Mouse (Mus musculus): Measurements from ENCODE around the gene Lrpprc. TPM values are rescaled to one million over a fixed set of nuclear protein-coding genes. Genes with fewer than 3 reads are reported as not detected.

Gene Lrpprc
- polyA plus RNA-seq, 1 experiment from 2014 or later, result 49.0 TPM

DNA sequence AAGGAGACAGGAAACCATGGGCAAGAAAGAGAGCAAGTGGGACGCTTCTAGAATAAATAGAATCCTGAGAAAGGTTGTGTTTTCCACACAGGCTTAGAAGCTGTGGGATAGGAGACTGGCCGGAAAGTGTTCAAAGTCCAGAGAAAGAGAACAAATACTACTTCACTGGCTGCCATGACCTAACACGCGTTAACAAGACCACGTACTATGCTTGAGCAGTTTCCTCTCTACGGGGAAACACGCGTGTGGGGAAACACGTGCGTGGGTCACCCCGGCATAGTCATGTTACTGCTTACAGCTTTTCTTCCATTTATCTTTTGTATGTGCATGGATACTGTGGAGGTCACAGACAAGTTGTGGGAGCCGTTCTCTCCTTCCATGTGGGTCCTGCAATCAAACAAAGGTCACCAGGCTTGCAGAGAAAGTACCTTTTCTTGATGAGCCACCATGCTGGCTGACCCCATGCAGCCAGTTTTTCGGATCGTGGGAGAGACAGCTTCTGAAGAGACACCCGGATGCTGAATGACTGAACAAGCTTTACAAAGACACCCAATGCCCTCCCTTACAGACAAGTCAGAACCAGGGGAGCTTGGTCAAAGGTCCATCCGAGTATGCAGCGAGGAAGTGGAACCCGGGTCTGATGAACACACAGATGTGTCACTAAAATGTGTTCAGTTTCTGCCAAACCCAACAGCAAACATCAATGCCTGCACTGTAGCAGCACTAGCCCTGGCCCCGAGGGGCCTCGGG lies 2.0 kb downstream of the Lrpprc start:
- Histone ChIP-seq H3K4me3 (no peak overlapping the region), H3K36me3 (replicated peaks) (no peaks in the 10 kb centered on the region), H3K4me2 (no peak overlapping the region), H3K9ac (no peak overlapping the region), H3K4me1 (peaks cover 25% of the 10 kb centered on the region), H3K9me3 (no peaks in the 10 kb centered on the region), H3K27ac (no peak overlapping the region), H3K27me3 (replicated peaks) (no peaks in the 10 kb centered on the region)
- WGBS, result 93% methylated on average over 20 of the region's 20 CpGs
- no peak for ATAC-seq (replicated peaks)

DNA sequence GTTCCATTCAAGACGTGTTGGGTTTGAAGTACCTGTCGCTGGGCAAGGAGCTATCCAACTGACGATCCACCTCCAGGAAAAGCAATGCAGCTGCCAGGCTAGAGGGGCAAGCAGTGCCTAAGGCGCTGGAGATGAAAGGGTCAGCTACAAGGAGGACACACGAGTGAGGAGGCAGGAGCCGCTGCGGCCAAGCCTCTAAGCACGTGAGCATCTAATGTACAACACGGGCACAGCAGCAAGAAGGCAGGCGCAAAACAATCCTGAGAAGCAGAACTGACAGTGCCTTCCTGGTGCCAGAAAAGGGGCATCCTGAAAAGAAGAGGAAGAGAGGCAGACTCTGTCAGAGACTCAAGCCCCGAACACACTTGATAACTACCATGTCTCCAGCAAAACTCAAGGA lies 3.1 kb downstream of the Lrpprc start:
- H3K9me3 ChIP-seq, result no peaks in the 10 kb centered on the region
- no peaks in the 10 kb centered on the region for H3K27me3 ChIP-seq (replicated peaks)
- WGBS, result 92% methylated on average over 11 of the region's 11 CpGs
- no peak for ATAC-seq (replicated peaks)
- H3K36me3 ChIP-seq (replicated peaks), result no peaks in the 10 kb centered on the region
- H3K4me3 ChIP-seq, result no peak overlapping the region
- H3K4me2 ChIP-seq, result no peak overlapping the region
- peaks cover 25% of the 10 kb centered on the region for H3K4me1 ChIP-seq
- H3K27ac ChIP-seq, result no peak overlapping the region
- no peak overlapping the region for H3K9ac ChIP-seq

DNA sequence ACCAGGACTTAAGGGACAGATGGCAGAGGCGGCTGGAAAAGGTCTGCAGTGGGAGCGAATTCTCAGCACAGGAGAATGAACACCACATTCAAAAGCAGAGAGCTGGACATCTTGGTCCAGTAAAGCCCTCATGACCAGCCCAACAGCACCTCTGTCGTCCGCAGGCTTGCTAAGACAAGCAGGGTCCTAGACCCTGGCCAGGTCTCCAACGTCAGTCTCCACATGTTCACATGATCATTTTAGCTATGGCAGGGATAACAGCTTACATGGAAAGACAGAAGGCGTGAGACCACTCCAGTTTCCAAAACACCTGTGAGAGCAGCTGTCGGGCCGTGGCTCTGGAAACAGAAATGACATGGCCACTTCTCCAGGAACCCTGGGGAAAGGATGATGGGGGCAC lies 3.7 kb downstream of the Lrpprc start:
- Histone ChIP-seq H3K4me2 (no peak overlapping the region), H3K4me3 (no peak overlapping the region), H3K27ac (no peak overlapping the region), H3K9me3 (no peaks in the 10 kb centered on the region), H3K4me1 (peaks cover 23% of the 10 kb centered on the region), H3K9ac (no peak overlapping the region), H3K36me3 (replicated peaks) (no peaks in the 10 kb centered on the region), H3K27me3 (replicated peaks) (no peaks in the 10 kb centered on the region)
- WGBS, result 93% methylated on average over 8 of the region's 8 CpGs
- ATAC-seq (replicated peaks), result no peak

DNA sequence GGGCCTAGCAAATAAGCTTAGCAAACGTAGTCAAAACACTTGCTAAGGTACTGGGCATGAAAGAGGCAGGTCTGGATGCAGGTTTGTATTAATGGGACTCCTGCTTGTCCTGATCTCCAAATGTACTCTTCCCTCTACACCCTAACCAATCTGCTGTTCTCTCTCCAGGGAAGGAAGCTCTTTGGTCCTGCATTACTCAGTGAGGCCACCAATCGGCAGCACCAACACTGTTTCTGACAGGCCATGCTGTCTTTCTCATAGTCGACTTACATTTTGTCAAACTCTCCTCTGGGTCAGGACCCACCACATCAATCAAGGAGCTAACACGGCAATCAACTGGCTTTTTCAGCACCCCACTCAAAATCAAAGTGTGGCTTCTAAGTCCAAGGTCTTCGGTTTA lies 5.4 kb downstream of the Lrpprc start:
- Histone ChIP-seq H3K36me3 (replicated peaks) (no peaks in the 10 kb centered on the region; the same call in 1 of the 2 replicates), H3K27ac (no peak overlapping the region), H3K4me3 (no peak overlapping the region), H3K27me3 (replicated peaks) (no peaks in the 10 kb centered on the region), H3K9ac (no peak overlapping the region), H3K9me3 (no peaks in the 10 kb centered on the region), H3K4me1 (peaks cover 15% of the 10 kb centered on the region), H3K4me2 (no peak overlapping the region)
- 88% methylated on average over 5 of the region's 5 CpGs for WGBS
- no peak for ATAC-seq (replicated peaks)

DNA sequence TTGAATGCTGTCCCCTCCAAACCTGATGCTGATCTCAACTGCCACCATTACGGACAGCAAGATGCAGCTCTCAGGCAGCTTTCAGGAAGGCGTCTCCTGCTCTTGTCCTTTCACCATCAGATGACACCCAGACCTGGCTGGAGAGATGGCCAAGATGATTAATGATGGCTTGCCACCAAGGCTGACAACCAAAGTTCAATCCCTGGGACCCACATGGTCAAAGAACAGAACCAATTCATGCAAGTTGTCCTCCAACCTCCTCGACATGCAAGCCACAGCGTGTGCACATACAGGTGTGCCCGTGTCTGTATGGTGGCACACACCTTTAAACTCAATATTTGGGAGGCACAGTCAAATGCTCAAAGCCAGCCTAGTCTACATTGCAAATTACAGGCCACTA lies 7.1 kb downstream of the Lrpprc start:
- no peak overlapping the region for H3K27ac ChIP-seq
- no peak for ATAC-seq (replicated peaks)
- 94% methylated on average over 5 of the region's 5 CpGs for WGBS
- H3K36me3 ChIP-seq (replicated peaks), result no peaks in the 10 kb centered on the region; the same call in 1 of the 2 replicates
- no peaks in the 10 kb centered on the region for H3K9me3 ChIP-seq
- no peak overlapping the region for H3K9ac ChIP-seq
- H3K4me3 ChIP-seq, result no peak overlapping the region
- no peak overlapping the region for H3K4me2 ChIP-seq
- H3K4me1 ChIP-seq, result peaks cover under 1% of the 10 kb centered on the region
- no peaks in the 10 kb centered on the region for H3K27me3 ChIP-seq (replicated peaks)

DNA sequence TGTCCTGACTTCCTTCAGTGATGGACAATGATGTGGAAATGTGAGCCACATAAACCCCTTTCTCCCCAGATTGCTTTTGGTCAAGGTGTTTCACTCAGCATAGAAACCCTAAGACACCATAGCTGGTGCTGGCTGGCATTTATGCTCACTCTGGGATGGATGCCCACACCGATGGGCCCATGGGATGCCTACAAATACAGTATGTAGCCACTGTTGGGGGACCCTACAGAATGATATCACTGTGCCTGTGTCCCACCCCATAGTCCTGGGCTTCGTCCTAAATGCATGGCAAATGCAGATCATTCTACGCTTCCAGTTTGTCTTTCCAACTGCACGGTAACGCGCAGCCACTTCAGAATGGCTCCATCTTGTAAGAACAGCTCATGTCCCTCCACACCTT lies 10.3 kb downstream of the Lrpprc start:
- no peak for ATAC-seq (replicated peaks)
- no peaks in the 10 kb centered on the region; the same call in 1 of the 2 replicates for H3K36me3 ChIP-seq (replicated peaks)
- no peak overlapping the region for H3K9ac ChIP-seq
- H3K4me1 ChIP-seq, result no peaks in the 10 kb centered on the region
- no peak overlapping the region for H3K4me3 ChIP-seq
- no peaks in the 10 kb centered on the region for H3K27me3 ChIP-seq (replicated peaks)
- no peak overlapping the region for H3K4me2 ChIP-seq
- 96% methylated on average over 6 of the region's 6 CpGs for WGBS
- no peaks in the 10 kb centered on the region for H3K9me3 ChIP-seq
- no peak overlapping the region for H3K27ac ChIP-seq

DNA sequence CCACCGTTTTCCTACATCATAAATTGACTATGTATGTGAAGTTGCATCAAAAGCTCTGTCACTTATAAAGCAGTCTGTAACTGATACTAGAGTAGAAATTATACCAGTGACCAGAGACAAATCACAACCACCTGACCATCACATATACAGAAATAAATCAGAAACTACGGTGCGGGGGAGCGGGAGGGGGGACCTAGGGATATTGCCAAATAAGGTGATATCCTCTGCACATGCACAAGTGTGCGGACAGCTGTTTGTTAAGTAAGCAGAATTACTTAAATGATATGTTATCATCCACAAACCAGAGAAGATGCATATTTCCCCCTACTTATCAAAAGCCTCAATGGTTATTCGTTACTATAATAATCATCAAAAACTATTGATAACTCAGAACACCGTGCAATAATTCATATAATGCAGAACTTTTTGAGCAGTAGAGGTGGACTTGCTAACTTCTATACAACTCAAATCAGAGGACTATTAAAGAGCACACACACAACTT lies 12.1 kb downstream of the Lrpprc start:
- WGBS, result 85% methylated on average over 7 of the region's 7 CpGs
- H3K4me1 ChIP-seq, result no peaks in the 10 kb centered on the region
- H3K27me3 ChIP-seq (replicated peaks), result no peaks in the 10 kb centered on the region
- no peak overlapping the region for H3K4me3 ChIP-seq
- no peak overlapping the region for H3K9ac ChIP-seq
- no peak for ATAC-seq (replicated peaks)
- no peaks in the 10 kb centered on the region for H3K9me3 ChIP-seq
- no peak overlapping the region for H3K27ac ChIP-seq
- no peak overlapping the region for H3K4me2 ChIP-seq
- no peaks in the 10 kb centered on the region; the same call in 1 of the 2 replicates for H3K36me3 ChIP-seq (replicated peaks)

DNA sequence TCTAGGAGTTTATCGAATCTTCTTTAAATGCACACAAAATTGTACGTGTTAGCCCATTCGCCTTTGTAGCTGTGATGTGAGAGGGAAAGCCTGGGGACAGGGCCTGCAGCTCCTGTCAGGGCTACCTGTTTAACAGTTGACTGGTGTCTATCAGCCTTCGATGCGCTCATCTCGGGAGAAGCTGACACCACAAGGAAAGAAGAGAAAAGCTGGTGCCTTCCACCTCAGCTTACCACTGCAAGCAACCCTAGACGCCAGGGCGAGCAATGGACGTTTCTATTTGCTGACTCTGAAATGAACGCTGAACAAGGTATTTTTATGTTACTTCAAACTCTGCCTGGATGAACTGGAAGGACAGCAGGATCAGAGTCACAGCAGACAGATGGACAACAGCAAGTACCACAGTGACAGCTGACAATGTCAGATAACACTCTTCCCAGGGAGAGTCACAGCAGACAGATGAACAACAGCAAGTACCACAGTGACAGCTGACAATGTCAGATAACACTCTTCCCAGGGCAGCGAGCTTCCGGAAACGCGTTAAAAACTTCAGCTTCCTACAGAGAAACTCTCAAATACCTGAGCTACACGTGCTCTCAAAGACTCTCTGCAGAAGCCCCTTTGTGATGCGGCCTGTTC lies 14.1 kb downstream of the Lrpprc start:
- no peaks in the 10 kb centered on the region for H3K9me3 ChIP-seq
- no peaks in the 10 kb centered on the region for H3K27me3 ChIP-seq (replicated peaks)
- no peaks in the 10 kb centered on the region for H3K4me1 ChIP-seq
- ATAC-seq (replicated peaks), result no peak
- no peak overlapping the region for H3K4me3 ChIP-seq
- H3K27ac ChIP-seq, result no peak overlapping the region
- no peak overlapping the region for H3K9ac ChIP-seq
- H3K36me3 ChIP-seq (replicated peaks), result peaks cover 6% of the 10 kb centered on the region; the same call in 1 of the 2 replicates
- 89% methylated on average over 16 of the region's 16 CpGs for WGBS
- H3K4me2 ChIP-seq, result no peak overlapping the region

DNA sequence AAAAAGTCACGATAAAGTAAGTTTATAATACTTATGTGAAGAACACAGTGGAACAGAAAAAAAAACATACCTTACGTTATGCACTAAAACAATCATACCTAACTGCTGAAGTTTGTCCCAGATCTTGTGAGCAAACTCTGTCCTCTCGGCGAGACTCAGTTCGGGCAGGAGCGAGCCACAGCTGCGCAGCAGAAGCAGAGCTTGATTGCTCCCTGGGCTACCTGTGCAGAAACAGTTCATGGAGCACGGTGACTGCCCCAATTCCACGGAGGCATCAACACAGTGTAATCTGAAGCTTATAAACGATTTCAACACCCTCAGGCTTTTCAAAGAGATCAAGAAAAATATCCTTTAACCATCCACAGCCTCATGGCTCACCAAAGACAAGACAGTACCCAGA lies 15.3 kb downstream of the Lrpprc start:
- H3K4me2 ChIP-seq, result no peak overlapping the region
- no peak overlapping the region for H3K9ac ChIP-seq
- no peak for ATAC-seq (replicated peaks)
- H3K27ac ChIP-seq, result no peak overlapping the region
- no peaks in the 10 kb centered on the region for H3K27me3 ChIP-seq (replicated peaks)
- 96% methylated on average over 10 of the region's 10 CpGs for WGBS
- no peaks in the 10 kb centered on the region for H3K9me3 ChIP-seq
- no peak overlapping the region for H3K4me3 ChIP-seq
- no peaks in the 10 kb centered on the region for H3K4me1 ChIP-seq
- H3K36me3 ChIP-seq (replicated peaks), result peaks cover 10% of the 10 kb centered on the region

DNA sequence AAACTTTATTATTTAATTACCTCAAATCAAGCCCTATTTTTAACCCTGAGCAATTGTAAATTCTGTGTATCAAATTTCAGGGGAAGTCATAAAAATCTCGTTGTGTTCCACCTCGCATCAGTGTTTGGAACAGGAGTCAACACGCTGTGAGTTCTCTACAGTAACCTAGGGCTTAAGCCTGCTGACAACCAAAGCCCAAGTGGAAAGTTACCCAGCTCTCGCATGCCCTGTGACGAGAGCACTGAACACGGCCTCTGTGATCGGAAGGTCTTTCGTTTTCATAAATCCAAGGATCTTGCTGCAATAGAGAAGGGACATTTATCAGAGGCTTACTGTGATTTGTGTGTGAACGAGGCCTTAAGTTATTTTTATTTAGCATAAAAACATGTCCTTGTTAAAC lies 18.7 kb downstream of the Lrpprc start:
- Histone ChIP-seq H3K27me3 (replicated peaks) (no peaks in the 10 kb centered on the region), H3K4me2 (no peak overlapping the region), H3K9me3 (no peaks in the 10 kb centered on the region), H3K9ac (no peak overlapping the region), H3K36me3 (replicated peaks) (peaks cover 22% of the 10 kb centered on the region), H3K4me3 (no peak overlapping the region), H3K4me1 (no peaks in the 10 kb centered on the region), H3K27ac (no peak overlapping the region)
- ATAC-seq (replicated peaks), result no peak
- WGBS, result 95% methylated on average over 9 of the region's 9 CpGs

DNA sequence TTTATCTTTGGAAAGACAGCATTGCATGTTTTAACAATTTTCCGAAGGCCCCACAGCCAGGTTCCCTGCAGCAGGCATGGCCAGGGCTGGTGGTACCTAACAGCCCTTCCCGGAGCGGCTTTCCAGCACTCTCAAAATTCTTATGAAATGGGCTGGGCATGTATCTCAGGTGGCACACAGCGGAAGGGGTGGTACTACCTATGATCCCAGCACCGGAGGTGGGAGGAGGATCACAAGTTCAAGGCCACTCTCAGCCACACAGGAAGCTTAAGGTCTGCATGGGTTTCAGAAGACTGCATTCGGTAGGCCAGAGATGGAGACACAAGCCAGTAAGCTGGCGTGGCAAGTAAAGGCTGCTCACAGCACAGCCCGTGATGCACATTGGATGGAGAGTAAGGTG lies 31.6 kb downstream of the Lrpprc start:
- H3K27ac ChIP-seq, result no peak overlapping the region
- H3K27me3 ChIP-seq (replicated peaks), result no peaks in the 10 kb centered on the region
- no peaks in the 10 kb centered on the region; the same call in 1 of the 2 replicates for H3K36me3 ChIP-seq (replicated peaks)
- WGBS, result 86% methylated on average over 8 of the region's 8 CpGs
- no peak overlapping the region for H3K4me2 ChIP-seq
- H3K9ac ChIP-seq, result no peak overlapping the region
- no peaks in the 10 kb centered on the region for H3K4me1 ChIP-seq
- ATAC-seq (replicated peaks), result no peak
- H3K9me3 ChIP-seq, result no peaks in the 10 kb centered on the region
- no peak overlapping the region for H3K4me3 ChIP-seq

DNA sequence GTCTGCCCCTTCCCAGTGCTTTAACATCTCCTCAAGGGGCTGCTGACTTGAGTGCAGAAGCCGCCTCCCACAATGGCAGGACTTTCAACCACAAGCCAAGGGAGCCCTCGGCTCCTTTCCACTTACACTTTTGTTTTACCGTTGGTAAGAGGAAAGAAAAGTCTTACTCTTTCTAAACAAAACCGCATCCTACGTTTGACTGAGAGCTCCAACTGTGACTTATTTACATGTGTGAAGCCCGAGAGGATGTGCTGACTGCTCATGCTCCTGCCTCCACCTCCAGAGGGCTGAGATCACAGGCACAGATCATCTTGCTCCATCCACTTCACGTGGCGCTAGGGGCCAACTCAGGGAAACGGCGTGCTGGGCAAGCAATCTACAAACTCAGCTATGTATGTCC lies 32.2 kb downstream of the Lrpprc start:
- Histone ChIP-seq H3K4me3 (no peak overlapping the region), H3K36me3 (replicated peaks) (no peaks in the 10 kb centered on the region; the same call in 1 of the 2 replicates), H3K9me3 (no peaks in the 10 kb centered on the region), H3K4me1 (no peaks in the 10 kb centered on the region), H3K27ac (no peak overlapping the region), H3K9ac (no peak overlapping the region), H3K4me2 (no peak overlapping the region), H3K27me3 (replicated peaks) (no peaks in the 10 kb centered on the region)
- ATAC-seq (replicated peaks), result no peak
- 18% methylated on average over 10 of the region's 10 CpGs for WGBS

DNA sequence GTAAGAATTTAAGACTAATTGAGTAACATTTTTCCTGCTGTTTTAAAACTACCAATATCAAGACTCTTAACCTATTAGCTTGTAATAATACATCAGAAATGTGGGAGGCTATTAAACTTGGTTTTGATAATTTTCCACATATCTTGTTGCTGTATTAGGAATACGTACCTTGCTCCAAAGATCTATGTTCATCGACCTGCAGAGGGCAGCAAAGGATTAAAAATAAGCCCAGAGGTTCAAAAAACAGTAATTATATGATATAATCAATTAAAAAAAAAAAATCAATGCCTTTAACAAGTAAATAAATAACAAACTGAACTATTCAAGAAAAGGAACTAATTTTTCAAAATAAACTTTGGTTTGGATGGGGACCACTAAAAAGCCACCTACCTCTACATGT lies 34.5 kb downstream of the Lrpprc start:
- Histone ChIP-seq H3K9ac (no peak overlapping the region), H3K4me3 (no peak overlapping the region), H3K36me3 (replicated peaks) (no peaks in the 10 kb centered on the region), H3K4me1 (peaks cover 10% of the 10 kb centered on the region), H3K4me2 (no peak overlapping the region), H3K27me3 (replicated peaks) (no peaks in the 10 kb centered on the region), H3K27ac (no peak overlapping the region), H3K9me3 (no peaks in the 10 kb centered on the region)
- ATAC-seq (replicated peaks), result no peak
- WGBS, result 72% methylated on average over 2 of the region's 2 CpGs

Data from midbrain, embryonic 15.5 days (tissue).